Mouse (Mus musculus): ENCODE data around the gene Myh7b. TPM values are rescaled to one million over a fixed set of nuclear protein-coding genes. Genes with fewer than 3 reads are reported as not detected.
A peak's percentile ranks its signal among the peaks of the same experiment; 100 is the strongest.
"Not testable (repeated sequence)": the region's sequence is repeated elsewhere in the genome, so short reads cannot be mapped to it uniquely, and the experiment has no call there.

Myh7b gene
- polyA plus RNA-seq, 1 experiment from 2014 or later, result 12.4 TPM

DNA sequence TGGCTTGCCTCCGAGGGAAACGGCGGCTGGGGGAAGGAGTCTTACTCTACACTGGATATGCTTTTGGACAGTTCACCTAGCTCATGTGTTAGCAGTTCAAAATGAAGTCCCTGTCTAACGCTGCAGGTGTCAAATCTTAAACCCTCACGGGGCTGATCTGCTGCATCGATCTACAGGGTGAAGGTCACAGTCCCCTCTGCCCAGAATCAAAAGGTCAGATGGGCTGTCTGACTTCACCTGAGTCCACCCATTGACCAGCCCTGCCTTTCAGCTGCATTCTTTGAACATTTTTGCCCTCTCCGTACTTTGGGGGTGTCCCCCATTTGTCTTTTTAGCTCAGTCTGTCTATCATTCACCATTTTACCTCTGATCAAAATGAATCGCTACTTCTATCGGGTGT lies 25.9 kb upstream of the Myh7b start:
- H3K4me1 ChIP-seq, result no peaks in the 10 kb centered on the region
- H3K27me3 ChIP-seq (ENCODE audit: insufficient read depth, poor library complexity, severe bottlenecking), result no peaks in the 10 kb centered on the region
- H3K4me3 ChIP-seq, result no peak overlapping the region
- DNase-seq (ENCODE audit: low spot score), result no peak
- H3K9me3 ChIP-seq, result no peaks in the 10 kb centered on the region
- H3K36me3 ChIP-seq, result no peaks in the 10 kb centered on the region
- WGBS, result 82% methylated on average over 9 of the region's 9 CpGs
- H3K27ac ChIP-seq, result no peak overlapping the region

DNA sequence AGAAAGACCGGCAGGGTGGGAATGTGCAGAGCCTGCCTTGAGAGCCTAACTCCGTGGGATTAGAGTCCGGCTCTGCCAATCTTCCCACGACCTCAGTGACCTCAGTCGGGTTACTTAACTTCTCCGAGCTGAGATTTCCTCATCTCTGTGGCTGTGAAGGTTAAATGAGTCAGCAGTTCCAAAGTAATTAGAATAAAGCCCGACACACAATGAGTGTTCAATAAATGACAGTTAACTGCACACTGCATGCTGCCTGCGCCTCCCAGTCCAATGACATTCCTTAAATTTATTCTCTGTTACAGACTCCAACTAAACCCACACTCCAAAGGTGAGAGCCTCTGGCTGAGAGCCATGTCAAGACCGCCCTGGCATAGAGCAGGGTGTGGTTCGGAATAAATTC lies 25.5 kb upstream of the Myh7b start:
- 70% methylated on average over 10 of the region's 10 CpGs for WGBS
- Histone ChIP-seq H3K27me3 (ENCODE audit: insufficient read depth, poor library complexity, severe bottlenecking) (no peaks in the 10 kb centered on the region), H3K4me1 (no peaks in the 10 kb centered on the region), H3K4me3 (no peak overlapping the region), H3K9me3 (no peaks in the 10 kb centered on the region), H3K36me3 (no peaks in the 10 kb centered on the region), H3K27ac (no peak overlapping the region)
- no peak for DNase-seq (ENCODE audit: low spot score)

- Histone ChIP-seq H3K27ac (no peak overlapping the region), H3K4me1 (peaks cover 11% of the 10 kb centered on the region), H3K9me3 (no peaks in the 10 kb centered on the region), H3K4me3 (no peak overlapping the region), H3K27me3 (ENCODE audit: insufficient read depth, poor library complexity, severe bottlenecking) (no peaks in the 10 kb centered on the region), H3K36me3 (no peaks in the 10 kb centered on the region)
- DNase-seq (ENCODE audit: low spot score), result no peak
- WGBS, result 73% methylated on average over 3 of the region's 3 CpGs
These were observed 22.9 kb upstream of the Myh7b start for GRCm38 (mm10) chr2:155588136-155588535.

- Histone ChIP-seq H3K4me1 (peaks cover 11% of the 10 kb centered on the region), H3K27ac (no peak overlapping the region), H3K9me3 (no peaks in the 10 kb centered on the region), H3K27me3 (ENCODE audit: insufficient read depth, poor library complexity, severe bottlenecking) (no peaks in the 10 kb centered on the region), H3K36me3 (no peaks in the 10 kb centered on the region), H3K4me3 (no peak overlapping the region)
- WGBS, result 72% methylated on average over 6 of the region's 6 CpGs
- DNase-seq (ENCODE audit: low spot score), result no peak
These were observed 21.5 kb upstream of the Myh7b start for GRCm38 (mm10) chr2:155589521-155589920.

DNA sequence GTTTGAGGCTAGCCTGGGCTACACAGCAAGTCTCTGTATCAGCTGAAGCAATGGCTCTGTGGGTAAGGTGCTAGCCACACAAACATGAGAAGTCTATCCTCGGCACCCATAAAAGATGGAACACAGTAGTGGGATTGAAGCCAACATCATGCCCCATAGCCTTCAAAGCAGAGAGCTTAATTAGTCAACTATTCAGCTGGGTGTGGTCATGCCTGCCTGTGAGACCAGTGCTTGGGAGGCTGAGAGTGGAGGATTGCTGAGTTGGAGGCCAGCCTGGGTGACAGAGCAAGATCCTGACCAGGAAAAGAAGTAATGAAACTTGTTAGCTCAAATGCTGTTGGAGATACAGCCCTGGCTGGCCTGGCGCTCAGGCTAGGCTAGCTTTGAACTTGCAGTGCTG lies 20.1 kb upstream of the Myh7b start:
- no peak for DNase-seq (ENCODE audit: low spot score)
- Histone ChIP-seq H3K4me3 (no peak overlapping the region), H3K27ac (0 out of 2 replicates have a peak overlapping the region, but pooled peaks have one; percentile 93), H3K36me3 (no peaks in the 10 kb centered on the region), H3K27me3 (ENCODE audit: insufficient read depth, poor library complexity, severe bottlenecking) (no peaks in the 10 kb centered on the region), H3K4me1 (peaks cover 14% of the 10 kb centered on the region), H3K9me3 (no peaks in the 10 kb centered on the region)
- 88% methylated on average over 2 of the region's 2 CpGs for WGBS

DNA sequence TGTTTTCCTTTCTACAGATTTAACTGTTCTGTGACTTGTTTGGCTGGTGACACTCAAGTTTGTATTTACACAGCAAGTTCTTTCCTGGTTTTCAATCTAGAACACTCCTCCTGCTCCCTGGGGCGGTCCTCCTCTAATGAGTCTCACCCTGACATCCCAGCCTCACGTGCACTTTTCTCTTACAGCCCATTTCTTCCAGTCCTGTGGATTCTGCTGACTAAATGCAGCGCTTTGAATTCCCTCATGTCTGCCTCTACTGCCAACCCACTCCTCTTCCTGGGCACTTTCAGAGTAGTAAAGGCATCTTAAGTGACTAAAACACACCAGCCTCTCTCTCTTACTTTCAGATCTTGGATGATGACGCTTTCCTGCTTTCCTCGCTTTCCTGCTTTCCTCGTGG lies 19.3 kb upstream of the Myh7b start:
- 5% methylated on average over 6 of the region's 6 CpGs for WGBS
- no peak for DNase-seq (ENCODE audit: low spot score)
- Histone ChIP-seq H3K36me3 (no peaks in the 10 kb centered on the region), H3K27me3 (ENCODE audit: insufficient read depth, poor library complexity, severe bottlenecking) (no peaks in the 10 kb centered on the region), H3K4me1 (peaks cover 14% of the 10 kb centered on the region), H3K27ac (peak overlapping the region; percentile 93), H3K4me3 (peak overlapping the region; percentile 74), H3K9me3 (no peaks in the 10 kb centered on the region)

- Histone ChIP-seq H3K4me3 (peak within 1 kb of the TSS; percentile 74), H3K4me1 (peaks cover 14% of the 10 kb centered on the region), H3K27ac (peak within 1 kb of the TSS; percentile 93), H3K9me3 (no peaks in the 10 kb centered on the region), H3K36me3 (no peaks in the 10 kb centered on the region), H3K27me3 (ENCODE audit: insufficient read depth, poor library complexity, severe bottlenecking) (no peaks in the 10 kb centered on the region)
- peak; percentile 99 for DNase-seq (ENCODE audit: low spot score)
- under 1% methylated on average over 53 of the region's 53 CpGs for WGBS
These were observed 18.7 kb upstream of the Myh7b start, which contains the start of gene Gss for GRCm38 (mm10) chr2:155592137-155592853. Gene Gss (minus strand): TSS chr2:155592810.

DNA sequence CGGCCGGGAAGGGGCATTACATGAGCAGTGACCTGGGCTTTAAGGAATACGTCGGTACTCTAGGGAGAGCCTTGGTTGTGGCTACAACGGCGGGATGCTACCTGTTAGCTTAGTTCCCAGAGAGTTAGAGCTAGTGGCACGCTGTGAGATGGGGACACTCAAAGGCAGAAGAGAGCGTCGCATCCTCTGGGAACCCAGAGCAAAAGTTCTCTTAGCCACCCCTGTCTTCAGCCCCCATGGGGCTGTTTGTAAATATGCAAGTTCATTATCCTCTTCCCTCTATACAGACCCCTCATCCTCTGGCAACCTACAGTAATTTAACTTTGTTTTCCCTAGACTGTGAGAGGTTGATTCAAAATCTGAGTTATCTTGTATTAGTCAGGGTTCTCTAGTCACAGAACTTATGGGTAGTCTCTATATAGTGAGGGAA lies 18.1 kb upstream of the Myh7b start:
- no peaks in the 10 kb centered on the region for H3K27me3 ChIP-seq (ENCODE audit: insufficient read depth, poor library complexity, severe bottlenecking)
- peaks cover 14% of the 10 kb centered on the region for H3K4me1 ChIP-seq
- H3K27ac ChIP-seq, result peak overlapping the region; percentile 93
- no peak for DNase-seq (ENCODE audit: low spot score)
- H3K9me3 ChIP-seq, result no peaks in the 10 kb centered on the region
- H3K36me3 ChIP-seq, result no peaks in the 10 kb centered on the region
- H3K4me3 ChIP-seq, result peak overlapping the region; percentile 74
- WGBS, result 2% methylated on average over 9 of the region's 9 CpGs

GRCm38 (mm10) chr2:155595516-155595915 lies 15.5 kb upstream of the Myh7b start:
- no peak overlapping the region for H3K4me3 ChIP-seq
- no peak overlapping the region for H3K27ac ChIP-seq
- peaks cover 14% of the 10 kb centered on the region for H3K4me1 ChIP-seq
- WGBS, result 77% methylated on average over 6 of the region's 6 CpGs
- no peaks in the 10 kb centered on the region for H3K36me3 ChIP-seq
- no peaks in the 10 kb centered on the region for H3K27me3 ChIP-seq (ENCODE audit: insufficient read depth, poor library complexity, severe bottlenecking)
- no peak for DNase-seq (ENCODE audit: low spot score)
- no peaks in the 10 kb centered on the region for H3K9me3 ChIP-seq

DNA sequence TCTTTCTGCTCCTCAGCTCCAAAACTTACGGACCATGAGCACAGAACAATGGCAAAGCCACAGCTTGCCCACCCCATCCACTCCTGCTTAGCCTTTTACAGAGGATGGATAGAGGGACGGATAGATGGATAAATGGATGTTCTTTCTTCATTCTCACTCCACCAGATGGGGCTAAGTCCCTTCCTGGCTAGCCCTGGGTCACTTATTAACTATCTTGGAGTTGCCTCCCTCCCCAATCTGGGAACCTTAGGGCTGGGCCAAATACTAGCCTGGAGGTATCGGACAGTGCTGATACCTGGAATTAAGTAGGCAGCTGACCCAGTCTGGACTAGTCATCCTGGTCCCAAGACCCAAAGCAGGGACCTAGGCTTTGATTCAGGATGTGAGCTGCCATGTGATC lies 7.3 kb upstream of the Myh7b start:
- peak overlapping the region; percentile 88 for H3K27ac ChIP-seq
- DNase-seq (ENCODE audit: low spot score), result no peak
- no peaks in the 10 kb centered on the region for H3K27me3 ChIP-seq (ENCODE audit: insufficient read depth, poor library complexity, severe bottlenecking)
- WGBS, result 48% methylated on average over 3 of the region's 3 CpGs
- H3K9me3 ChIP-seq, result no peaks in the 10 kb centered on the region
- H3K4me1 ChIP-seq, result peaks cover 41% of the 10 kb centered on the region
- peaks cover 4% of the 10 kb centered on the region; the same call in 1 of the 2 replicates for H3K36me3 ChIP-seq
- H3K4me3 ChIP-seq, result no peak overlapping the region

DNA sequence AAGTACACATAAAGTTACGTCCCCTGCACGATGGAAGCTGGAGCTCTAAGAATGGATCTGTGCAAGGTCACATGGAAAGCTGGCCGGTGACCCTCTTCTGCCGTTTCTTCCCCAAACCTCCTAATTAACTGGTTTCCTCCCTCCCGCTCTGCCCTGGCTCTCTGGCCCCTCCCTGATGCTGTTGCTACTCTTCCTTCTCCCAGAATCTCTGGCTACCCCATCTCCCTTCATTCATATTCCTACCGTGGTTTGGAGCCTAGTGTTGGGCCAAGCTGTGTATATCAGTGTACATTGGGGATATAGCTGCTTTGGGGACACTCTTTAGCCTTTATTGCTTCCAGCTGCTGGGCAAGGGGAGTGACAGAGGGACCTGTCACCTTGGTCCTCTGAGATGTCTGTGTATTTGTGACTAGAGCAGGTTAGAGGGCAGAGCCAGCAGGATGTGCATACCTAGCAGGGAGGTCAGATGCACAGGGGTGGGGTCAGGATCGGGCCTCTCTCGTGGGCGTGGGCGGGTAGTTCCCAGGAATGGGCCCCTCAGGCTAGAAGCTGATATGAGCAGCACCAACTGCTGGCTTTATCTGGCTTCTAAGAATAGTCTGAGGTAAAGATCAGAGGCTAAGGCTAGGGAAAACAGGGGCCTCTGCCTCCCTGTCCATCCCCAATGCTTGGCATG lies 6.3 kb upstream of the Myh7b start:
- H3K4me3 ChIP-seq, result peak overlapping the region; percentile 29; the same call in 1 of the 2 replicates
- DNase-seq (ENCODE audit: low spot score), result peak; percentile 93
- H3K27me3 ChIP-seq (ENCODE audit: insufficient read depth, poor library complexity, severe bottlenecking), result no peaks in the 10 kb centered on the region
- 27% methylated on average over 10 of the region's 10 CpGs for WGBS
- no peaks in the 10 kb centered on the region for H3K9me3 ChIP-seq
- peaks cover 4% of the 10 kb centered on the region; the same call in 1 of the 2 replicates for H3K36me3 ChIP-seq
- H3K4me1 ChIP-seq, result peaks cover 41% of the 10 kb centered on the region
- peak overlapping the region; percentile 88 for H3K27ac ChIP-seq

DNA sequence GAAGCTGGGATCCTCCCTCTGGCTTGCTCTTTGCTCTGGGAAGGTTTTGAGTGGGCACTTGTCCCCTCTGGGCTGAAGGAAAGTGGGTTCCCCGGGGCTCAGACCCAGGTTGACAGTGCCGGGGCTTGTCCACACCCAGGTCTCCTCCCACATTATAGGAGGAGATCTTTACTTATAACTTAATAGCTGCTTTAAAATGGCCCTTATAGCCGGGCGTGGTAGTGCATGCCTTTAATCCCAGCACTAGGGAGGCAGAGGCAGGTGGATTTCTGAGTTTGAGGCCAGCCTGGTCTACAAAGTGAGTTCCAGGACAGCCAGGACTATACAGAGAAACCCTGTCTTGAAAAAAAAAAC lies 5.8 kb upstream of the Myh7b start:
- not testable (repeated sequence) for H3K9me3 ChIP-seq; H3K27me3 ChIP-seq (ENCODE audit: insufficient read depth, poor library complexity, severe bottlenecking); H3K36me3 ChIP-seq; DNase-seq (ENCODE audit: low spot score)
- Histone ChIP-seq H3K4me1 (peaks cover 41% of the 10 kb centered on the region), H3K4me3 (peak overlapping the region; percentile 29; the same call in 1 of the 2 replicates), H3K27ac (peak overlapping the region; percentile 88)
- 47% methylated on average over 4 of the region's 4 CpGs for WGBS

- Histone ChIP-seq H3K36me3 (peaks cover 4% of the 10 kb centered on the region; the same call in 1 of the 2 replicates), H3K4me3 (no peak overlapping the region), H3K27me3 (ENCODE audit: insufficient read depth, poor library complexity, severe bottlenecking) (no peaks in the 10 kb centered on the region), H3K4me1 (peaks cover 50% of the 10 kb centered on the region), H3K9me3 (no peaks in the 10 kb centered on the region), H3K27ac (peak overlapping the region; percentile 88)
- WGBS, result 73% methylated on average over 4 of the region's 4 CpGs
- DNase-seq (ENCODE audit: low spot score), result no peak
These were observed 4.7 kb upstream of the Myh7b start for GRCm38 (mm10) chr2:155606360-155606759.
